Mouse (Mus musculus) limb, embryonic 14.5 days (tissue): ENCODE measurements around the gene Wdr93. TPM values are rescaled to one million over a fixed set of nuclear protein-coding genes. Genes with fewer than 3 reads are reported as not detected.

Experiments
- ATAC-seq: fragments of 200-750 bp; cut with Nextera tagmentation; 2 replicates; pipeline ENCODE4 v1.8.0; 2017; ENCODE audit warnings: low read depth, moderate number of reproducible peaks, moderate TSS enrichment; ENCODE audit not compliant: low FRiP score
- DNase-seq: peaks from one replicate; pipeline ENCODE4 v3.0.0-alpha.2; 2015; ENCODE audit warnings: low spot score
- H3K27ac ChIP-seq: fragments of 300-500 bp; sonication (generic); replicated peaks from 2 replicates; pipeline ENCODE4 v1.5.1; 2014; ENCODE audit warnings: low read depth, mild to moderate bottlenecking, low read length, moderate library complexity, mixed read lengths
- H3K27me3 ChIP-seq: fragments of 300-500 bp; sonication (generic); 2 replicates; pipeline ENCODE4 v1.6.1; 2014; ENCODE audit warnings: low read length, mixed read lengths; ENCODE audit not compliant: control insufficient read depth, insufficient read depth
- H3K36me3 ChIP-seq: fragments of 300-500 bp; sonication (generic); 2 replicates; pipeline ENCODE4 v1.6.1; 2014; ENCODE audit warnings: mild to moderate bottlenecking, low read length, moderate library complexity, mixed read lengths; ENCODE audit not compliant: control insufficient read depth, insufficient read depth
- H3K4me1 ChIP-seq: fragments of 300-500 bp; sonication (generic); 2 replicates; pipeline ENCODE4 v1.6.1; 2014; ENCODE audit warnings: antibody characterized with exemption, low read length, mixed read lengths; ENCODE audit not compliant: control insufficient read depth, insufficient read depth
- H3K4me2 ChIP-seq: fragments of 300-500 bp; sonication (generic); replicated peaks from 2 replicates; pipeline ENCODE4 v1.6.1; 2014; ENCODE audit warnings: low read depth, mild to moderate bottlenecking, low read length, moderate library complexity; ENCODE audit not compliant: severe bottlenecking
- H3K4me3 ChIP-seq: fragments of 300-500 bp; sonication (generic); replicated peaks from 2 replicates; pipeline ENCODE4 v1.5.1; 2014; ENCODE audit warnings: low read length
- H3K9ac ChIP-seq: fragments of 300-500 bp; sonication (generic); 2 replicates; pipeline ENCODE4 v1.6.1; 2014; ENCODE audit warnings: mild to moderate bottlenecking, low read depth, low read length, moderate library complexity; ENCODE audit not compliant: severe bottlenecking
- H3K9me3 ChIP-seq: fragments of 300-500 bp; sonication (generic); 2 replicates; pipeline ENCODE4 v1.6.1; 2016; ENCODE audit warnings: low read length; ENCODE audit not compliant: control insufficient read depth
- POLR2A ChIP-seq: fragments of 200-500 bp; IDR thresholded peaks from 2 replicates; pipeline ENCODE4 v1.8.0; 2012; ENCODE audit warnings: inconsistent platforms, mild to moderate bottlenecking, moderate library complexity, borderline replicate concordance; ENCODE audit not compliant: insufficient read depth, insufficient read length; ENCODE audit errors: extremely low read depth
- WGBS: fragments of 180-500 bp; shearing (Covaris S2); extraction: QIAGEN DNeasy Blood & Tissue Kit; methylation state at CpG from one replicate; pipeline ENCODE4 v1.1.7; 2014; 5-methylcytosine and 5-hydroxymethylcytosine counted together
- polyA plus RNA-seq, 2 experiments: library from polyadenylated mRNA; depleted of rRNA in 1 of 2; stranded (reverse) in 1 of 2; unstranded in 1 of 2; fragments of >200 nt; fragmentation: Nextera tagmentation in 1 of 2; extraction: Ambion mirVana in 1 of 2; gene quantifications; 2 replicates each; pipeline versions ENCODE4 v1.2.1 to v1.2.3; 2012 to 2014

The Wdr93 gene
- polyA plus RNA-seq, 2 experiments = 0.12 to 0.21 TPM

GRCm38 (mm10) chr7:79749511-79749910 lies 6.5 kb downstream of the Wdr93 start:
- Histone ChIP-seq H3K4me1 (no peaks in the 10 kb centered on the region), H3K4me3 (no peak overlapping the region), H3K9me3 (no peaks in the 10 kb centered on the region), H3K27me3 (no peaks in the 10 kb centered on the region), H3K9ac (no peak overlapping the region), H3K36me3 (no peaks in the 10 kb centered on the region), H3K4me2 (no peak overlapping the region), H3K27ac (no peak overlapping the region)
- TF ChIP-seq POLR2A = no peak
- DNase-seq = no peak
- WGBS = 87% methylated on average over 6 of the region's 6 CpGs
- no peak for ATAC-seq

GRCm38 (mm10) chr7:79756334-79756733 lies 13.4 kb downstream of the Wdr93 start:
- H3K9me3 ChIP-seq = no peaks in the 10 kb centered on the region
- no peak overlapping the region for H3K4me3 ChIP-seq
- no peaks in the 10 kb centered on the region for H3K27me3 ChIP-seq
- H3K9ac ChIP-seq = no peak overlapping the region
- no peak overlapping the region for H3K4me2 ChIP-seq
- 45% methylated on average over 2 of the region's 2 CpGs for WGBS
- no peaks in the 10 kb centered on the region for H3K4me1 ChIP-seq
- H3K27ac ChIP-seq = no peak overlapping the region
- TF ChIP-seq POLR2A = no peak
- ATAC-seq (no peak), DNase-seq (no peak)
- no peaks in the 10 kb centered on the region for H3K36me3 ChIP-seq

- ATAC-seq (no peak), DNase-seq (no peak)
- 69% methylated on average over 6 of the region's 6 CpGs for WGBS
These were observed 15.2 kb downstream of the Wdr93 start for GRCm38 (mm10) chr7:79758176-79758575.

DNA sequence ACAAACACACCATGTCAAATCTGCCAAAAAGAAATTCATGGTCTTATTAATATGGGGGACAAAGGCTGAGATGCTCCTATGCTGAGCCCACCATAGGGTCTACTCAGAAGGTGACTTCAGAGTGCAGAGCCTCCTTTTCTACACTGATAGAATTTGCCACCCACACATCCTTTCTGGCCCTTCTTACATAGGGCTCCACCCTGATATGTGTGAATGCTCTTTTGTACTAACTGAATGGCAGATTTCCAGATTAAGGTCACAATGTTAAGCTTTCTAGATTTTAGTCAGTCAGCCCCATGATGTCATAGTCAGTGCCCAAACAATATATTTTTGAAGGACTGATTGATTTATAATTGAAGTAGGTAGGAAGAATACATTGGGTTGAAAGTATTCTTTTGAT lies 16.8 kb downstream of the Wdr93 start:
- no peak for TF ChIP-seq POLR2A
- no peaks in the 10 kb centered on the region for H3K4me1 ChIP-seq
- H3K27me3 ChIP-seq = no peaks in the 10 kb centered on the region
- no peak for DNase-seq
- H3K9me3 ChIP-seq = no peaks in the 10 kb centered on the region
- H3K9ac ChIP-seq = no peak overlapping the region
- no peak overlapping the region for H3K27ac ChIP-seq
- no peak overlapping the region for H3K4me2 ChIP-seq
- ATAC-seq = no peak
- no peaks in the 10 kb centered on the region for H3K36me3 ChIP-seq
- H3K4me3 ChIP-seq = no peak overlapping the region

More at GRCm38 (mm10) chr7:79758176-79758575, 15.2 kb downstream of the Wdr93 start:
- no peak overlapping the region for H3K4me3 ChIP-seq
- H3K4me2 ChIP-seq = no peak overlapping the region
- H3K27me3 ChIP-seq = no peaks in the 10 kb centered on the region
- H3K4me1 ChIP-seq = no peaks in the 10 kb centered on the region
- no peak for TF ChIP-seq POLR2A
- no peak overlapping the region for H3K27ac ChIP-seq
- no peaks in the 10 kb centered on the region for H3K36me3 ChIP-seq
- H3K9me3 ChIP-seq = no peaks in the 10 kb centered on the region
- H3K9ac ChIP-seq = no peak overlapping the region

DNA sequence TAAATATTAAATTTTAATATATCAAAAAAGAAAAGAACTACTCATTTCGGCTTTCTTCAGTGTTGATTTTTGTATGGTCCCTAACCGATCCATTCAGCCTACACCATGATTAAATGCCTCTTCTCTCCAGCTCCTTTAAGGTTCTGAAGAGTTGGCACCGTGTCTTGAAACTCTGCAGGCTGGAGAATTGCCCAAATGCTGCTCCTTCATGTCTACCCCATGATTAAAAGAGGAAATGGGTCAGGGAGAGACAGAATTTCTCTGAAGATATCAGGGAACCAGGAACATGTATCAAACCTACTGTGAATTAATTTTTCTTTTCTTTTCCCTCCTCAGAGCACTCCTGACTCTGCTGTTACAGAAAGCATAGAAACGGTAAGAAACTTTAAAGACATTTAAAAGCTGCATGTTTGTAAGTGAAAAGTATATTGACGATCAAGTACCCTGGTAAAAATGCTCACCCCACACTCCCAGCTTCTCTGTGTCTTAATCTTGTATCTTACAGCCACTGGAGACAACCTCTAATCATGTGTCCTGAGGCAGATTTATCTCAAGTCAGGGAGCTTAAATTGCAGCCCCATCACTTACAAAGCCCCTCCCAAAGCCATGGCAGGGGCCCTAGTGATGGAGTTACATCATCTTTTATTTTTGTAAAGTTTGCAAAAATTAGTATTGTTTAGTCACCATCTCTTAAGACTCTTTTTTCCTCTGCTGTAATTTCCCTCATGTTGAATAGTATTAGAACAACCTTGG lies 18.3 kb downstream of the Wdr93 start:
- TF ChIP-seq POLR2A = no peak
- Histone ChIP-seq H3K27ac (no peak overlapping the region), H3K27me3 (no peaks in the 10 kb centered on the region), H3K9ac (no peak overlapping the region), H3K9me3 (no peaks in the 10 kb centered on the region), H3K36me3 (no peaks in the 10 kb centered on the region), H3K4me3 (no peak overlapping the region), H3K4me1 (no peaks in the 10 kb centered on the region), H3K4me2 (no peak overlapping the region)
- ATAC-seq = no peak
- DNase-seq = no peak
- 70% methylated on average over 5 of the region's 5 CpGs for WGBS
